Mouse (Mus musculus): ENCODE measurements around the gene Rpl18a.

DNA sequence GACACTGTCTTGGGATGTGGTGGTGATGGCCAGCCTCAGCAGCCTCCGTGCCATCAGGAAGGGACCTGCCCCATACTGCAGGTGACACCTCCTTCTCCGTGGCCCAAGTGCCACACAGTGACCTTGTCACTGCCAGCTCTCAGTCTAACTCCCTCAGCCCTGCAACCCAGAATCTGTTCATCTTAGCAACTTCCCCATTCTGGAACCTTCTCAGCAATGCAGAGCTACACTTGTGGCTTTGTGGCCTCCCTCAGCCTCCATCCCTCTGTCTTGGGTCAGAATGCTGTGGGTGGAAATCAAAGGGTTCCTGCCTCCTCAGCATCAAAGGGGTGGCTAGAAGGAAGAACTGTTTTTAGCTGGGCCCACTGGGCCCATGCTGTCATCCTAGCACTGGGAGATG lies 43.3 kb downstream of the Rpl18a start:
- TF ChIP-seq POLR2A (IDR thresholded peaks at IDR 0.05; ENCODE audit: insufficient read depth, low read length), result no peak
- no peak for TF ChIP-seq CTCF (IDR thresholded peaks at IDR 0.05; ENCODE audit: low read depth, low read length)
